Mouse (Mus musculus) limb, embryonic 12.5 days (tissue): ENCODE measurements around the gene Sprr2a2. TPM values are rescaled to one million over a fixed set of nuclear protein-coding genes. Genes with fewer than 3 reads are reported as not detected.
"Not testable (repeated sequence)": the region's sequence is repeated elsewhere in the genome, so short reads cannot be mapped to it uniquely, and the experiment has no call there.

ENCODE experiments used
- ATAC-seq: fragments of 200-750 bp; cut with Nextera tagmentation; 2 replicates; pipeline ENCODE4 v1.8.0; 2017; ENCODE audit warnings: low read depth, moderate TSS enrichment; ENCODE audit not compliant: insufficient number of reproducible peaks, insufficient read depth, low FRiP score, low TSS enrichment
- H3K27ac ChIP-seq: fragments of 300-500 bp; sonication (generic); 2 replicates; pipeline ENCODE4 v1.5.1; 2016; ENCODE audit warnings: mild to moderate bottlenecking, moderate library complexity
- H3K27me3 ChIP-seq: fragments of 300-500 bp; sonication (generic); 2 replicates; pipeline ENCODE4 v1.6.1; 2016; ENCODE audit warnings: mild to moderate bottlenecking, moderate library complexity
- H3K36me3 ChIP-seq: fragments of 300-500 bp; sonication (generic); 2 replicates; pipeline ENCODE4 v1.6.1; 2016; ENCODE audit warnings: mild to moderate bottlenecking, moderate library complexity
- H3K4me1 ChIP-seq: fragments of 300-500 bp; sonication (generic); replicated peaks from 2 replicates; pipeline ENCODE4 v1.6.1; 2016
- H3K4me2 ChIP-seq: fragments of 300-500 bp; sonication (generic); 2 replicates; pipeline ENCODE4 v1.6.1; 2016; ENCODE audit warnings: mild to moderate bottlenecking, moderate library complexity
- H3K4me3 ChIP-seq: fragments of 300-500 bp; sonication (generic); replicated peaks from 2 replicates; pipeline ENCODE4 v1.5.1; 2016; ENCODE audit warnings: mild to moderate bottlenecking
- H3K9ac ChIP-seq: fragments of 300-500 bp; sonication (generic); replicated peaks from 2 replicates; pipeline ENCODE4 v1.6.1; 2016; ENCODE audit warnings: mild to moderate bottlenecking, moderate library complexity
- H3K9me3 ChIP-seq: fragments of 300-500 bp; sonication (generic); 2 replicates; pipeline ENCODE4 v1.6.1; 2016; ENCODE audit warnings: mild to moderate bottlenecking, moderate library complexity
- WGBS: fragments of 180-500 bp; shearing (Covaris S2); methylation state at CpG from one replicate; pipeline ENCODE4 v1.1.7; 2016; 5-methylcytosine and 5-hydroxymethylcytosine counted together
- polyA plus RNA-seq: library from polyadenylated mRNA; unstranded; fragments of >200 nt; fragmentation: Nextera tagmentation; extraction: Ambion mirVana; gene quantifications from 2 replicates; pipeline ENCODE4 v1.2.1, GENCODE M21; 2016

The Sprr2a2 gene
- polyA plus RNA-seq = 0.90 and 1.0 TPM in 2 replicates

DNA sequence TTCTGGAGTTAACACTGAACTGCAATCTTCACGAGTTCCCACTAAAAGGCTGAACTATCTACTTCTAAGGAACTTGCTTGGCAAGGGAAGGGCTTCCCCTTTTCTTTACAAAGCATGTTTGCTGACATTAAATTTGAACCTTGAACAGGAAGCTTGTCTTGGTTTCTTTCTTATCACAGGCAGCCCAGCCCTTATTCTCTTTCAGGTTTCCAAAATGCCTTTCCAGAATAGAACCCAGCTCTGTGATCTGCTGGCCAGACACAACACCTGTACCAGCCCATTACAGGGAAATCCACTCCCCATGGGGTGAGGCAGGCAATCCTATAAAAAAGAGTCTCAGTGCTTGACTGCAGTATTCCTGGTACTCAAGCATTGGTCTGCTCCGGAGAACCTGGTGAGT lies at the start of gene Sprr2a2, which contains the start of gene Sprr2a1:
Gene Sprr2a2, plus strand, starts transcription at position 352 of the 400 bp plus-strand sequence.
Gene Sprr2a1, plus strand, starts transcription at position 231 of the 400 bp plus-strand sequence.
- H3K27ac ChIP-seq, H3K27me3 ChIP-seq, H3K9me3 ChIP-seq, ATAC-seq, H3K9ac ChIP-seq, H3K4me1 ChIP-seq, H3K36me3 ChIP-seq, H3K4me3 ChIP-seq, H3K4me2 ChIP-seq: not testable (repeated sequence)
- no CpG with 5 or more reads among the region's 2 CpGs for WGBS

- H3K27me3 ChIP-seq = no peaks in the 10 kb centered on the region
- H3K27ac ChIP-seq = no peak overlapping the region
- ATAC-seq = no peak
- no peaks in the 10 kb centered on the region for H3K9me3 ChIP-seq
- WGBS = 73% methylated on average over 3 of the region's 3 CpGs
- H3K4me1 ChIP-seq = no peaks in the 10 kb centered on the region
- no peak overlapping the region for H3K4me3 ChIP-seq
- no peak overlapping the region for H3K9ac ChIP-seq
- H3K4me2 ChIP-seq = no peak overlapping the region
- no peaks in the 10 kb centered on the region for H3K36me3 ChIP-seq
Observed at GRCm38 (mm10) chr3:92169847-92170246, 45.9 kb upstream of the Sprr2a2 start.

GRCm38 (mm10) chr3:92176880-92177279 lies 38.8 kb upstream of the Sprr2a2 start:
- no peaks in the 10 kb centered on the region for H3K27me3 ChIP-seq
- 71% methylated on average over 1 of the region's 1 CpGs for WGBS
- no peak overlapping the region for H3K27ac ChIP-seq
- H3K9me3 ChIP-seq = no peaks in the 10 kb centered on the region
- no peaks in the 10 kb centered on the region for H3K36me3 ChIP-seq
- no peak overlapping the region for H3K9ac ChIP-seq
- no peak overlapping the region for H3K4me2 ChIP-seq
- ATAC-seq = no peak
- no peak overlapping the region for H3K4me3 ChIP-seq
- no peaks in the 10 kb centered on the region for H3K4me1 ChIP-seq

- no peak overlapping the region for H3K4me3 ChIP-seq
- peak; percentile 37; the same call in 1 of the 2 replicates for ATAC-seq
- no peak overlapping the region for H3K4me2 ChIP-seq
- no peak overlapping the region for H3K9ac ChIP-seq
- no peaks in the 10 kb centered on the region for H3K36me3 ChIP-seq
- no peaks in the 10 kb centered on the region for H3K9me3 ChIP-seq
- WGBS = 87% methylated on average over 6 of the region's 6 CpGs
- H3K27me3 ChIP-seq = no peaks in the 10 kb centered on the region
- no peaks in the 10 kb centered on the region for H3K4me1 ChIP-seq
- no peak overlapping the region for H3K27ac ChIP-seq
Observed at GRCm38 (mm10) chr3:92195512-92196200, 20.1 kb upstream of the Sprr2a2 start.

DNA sequence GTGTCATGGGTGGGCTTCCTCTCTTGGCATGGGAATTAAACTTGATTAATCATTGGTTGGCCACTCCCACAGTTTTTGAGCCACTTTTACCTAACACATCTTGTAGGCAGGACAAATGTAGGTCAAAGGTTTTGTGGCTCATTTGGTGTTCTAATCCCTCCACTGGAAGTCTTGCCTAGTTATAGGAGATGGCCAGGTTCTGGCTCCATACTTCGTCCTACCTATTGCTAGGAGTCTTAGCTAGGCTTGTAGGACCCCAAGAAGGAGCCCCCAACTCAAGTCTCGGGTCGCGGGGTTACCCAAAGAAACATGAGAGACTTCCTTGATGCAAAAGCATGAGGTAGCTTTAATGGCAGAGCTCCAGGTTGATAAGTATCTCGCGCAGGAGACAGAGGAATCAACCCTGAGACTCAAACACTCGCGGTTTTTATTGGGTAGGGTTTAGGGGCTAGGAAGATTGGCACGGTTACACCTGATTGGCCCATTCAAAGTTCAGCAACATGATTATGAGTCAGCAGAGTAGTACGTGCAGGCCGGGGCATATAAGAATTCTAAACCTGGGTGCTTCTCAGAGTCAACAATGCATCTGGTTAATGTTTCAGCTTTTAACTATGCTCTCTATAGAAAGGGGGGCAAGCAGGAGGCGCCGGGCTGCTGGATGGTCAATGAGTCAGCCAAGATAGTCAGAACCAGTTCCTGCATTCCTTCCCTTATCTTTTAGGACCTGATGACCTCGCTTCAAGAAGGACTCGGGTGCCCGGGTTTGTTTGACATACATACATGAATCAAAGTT lies 4.4 kb upstream of the Sprr2a2 start:
- not testable (repeated sequence) for H3K27me3 ChIP-seq, H3K36me3 ChIP-seq, H3K4me1 ChIP-seq, H3K9me3 ChIP-seq, H3K27ac ChIP-seq, H3K4me2 ChIP-seq, H3K9ac ChIP-seq, H3K4me3 ChIP-seq
- 0 out of 2 replicates have a peak, but pooled peaks have one; percentile 37 for ATAC-seq
- WGBS = no CpG with 5 or more reads among the region's 16 CpGs

- not testable (repeated sequence) for H3K9me3 ChIP-seq, H3K27me3 ChIP-seq, H3K9ac ChIP-seq, ATAC-seq, H3K36me3 ChIP-seq, H3K27ac ChIP-seq, H3K4me1 ChIP-seq, H3K4me3 ChIP-seq, H3K4me2 ChIP-seq
- no CpG with 5 or more reads among the region's 1 CpGs for WGBS
Observed at GRCm38 (mm10) chr3:92212059-92212458, 3.7 kb upstream of the Sprr2a2 start.

- not testable (repeated sequence) for H3K9me3 ChIP-seq, ATAC-seq, H3K27me3 ChIP-seq, H3K4me2 ChIP-seq, H3K4me3 ChIP-seq, H3K9ac ChIP-seq, H3K27ac ChIP-seq, H3K36me3 ChIP-seq, H3K4me1 ChIP-seq
Observed at GRCm38 (mm10) chr3:92213651-92214050, 2.1 kb upstream of the Sprr2a2 start.

DNA sequence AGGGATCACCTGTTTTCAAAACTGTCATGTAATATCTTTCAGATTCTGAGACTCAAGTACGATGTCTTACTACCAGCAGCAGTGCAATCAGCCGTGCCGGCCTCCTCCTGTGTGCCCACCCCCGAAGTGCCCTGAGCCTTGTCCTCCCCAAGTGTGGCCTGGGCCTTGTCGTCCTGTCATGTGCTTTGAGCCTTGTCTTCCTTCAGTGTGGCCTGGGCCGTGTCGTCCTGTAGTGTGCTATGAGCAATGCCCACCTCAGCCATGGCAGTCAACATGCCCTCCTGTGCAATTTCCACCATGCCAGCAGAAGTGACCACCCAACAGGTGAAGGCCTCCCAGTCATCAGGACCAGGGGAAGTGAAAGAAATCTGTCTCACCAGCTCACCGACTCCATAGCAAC lies 3.3 kb downstream of the Sprr2a2 start:
- no CpG with 5 or more reads among the region's 8 CpGs for WGBS
- H3K4me3 ChIP-seq, H3K4me1 ChIP-seq, H3K9me3 ChIP-seq, H3K9ac ChIP-seq, H3K27me3 ChIP-seq, H3K27ac ChIP-seq, H3K4me2 ChIP-seq, H3K36me3 ChIP-seq: not testable (repeated sequence)
- ATAC-seq = peak; percentile 80

- not testable (repeated sequence) for ATAC-seq, H3K9ac ChIP-seq, H3K4me3 ChIP-seq
Observed at GRCm38 (mm10) chr3:92223708-92224107, 8.0 kb downstream of the Sprr2a2 start.

GRCm38 (mm10) chr3:92227410-92227809 lies 11.7 kb downstream of the Sprr2a2 start:
- not testable (repeated sequence) for H3K9me3 ChIP-seq, H3K27ac ChIP-seq, H3K36me3 ChIP-seq, H3K4me3 ChIP-seq, H3K4me2 ChIP-seq, H3K9ac ChIP-seq, ATAC-seq, H3K4me1 ChIP-seq, H3K27me3 ChIP-seq
- WGBS = 67% methylated on average over 3 of the region's 3 CpGs

More at GRCm38 (mm10) chr3:92223708-92224107, 8.0 kb downstream of the Sprr2a2 start:
- not testable (repeated sequence) for H3K27ac ChIP-seq, H3K4me1 ChIP-seq, H3K4me2 ChIP-seq, H3K27me3 ChIP-seq, H3K9me3 ChIP-seq, H3K36me3 ChIP-seq

- not testable (repeated sequence) for H3K4me2 ChIP-seq, H3K36me3 ChIP-seq, H3K4me3 ChIP-seq, H3K27ac ChIP-seq, H3K9me3 ChIP-seq, H3K9ac ChIP-seq, H3K27me3 ChIP-seq, H3K4me1 ChIP-seq
- 0 out of 2 replicates have a peak, but pooled peaks have one; percentile 50 for ATAC-seq
- WGBS = no CpG with 5 or more reads among the region's 5 CpGs
Observed at GRCm38 (mm10) chr3:92236463-92237189, 20.9 kb downstream of the Sprr2a2 start.
